In genomic region chr11:18821384-18821783, GRCm38 (mm10) we compare ENCODE assay signal across 10 mouse cellular contexts.
A peak's percentile ranks its signal among the peaks of the same experiment; 100 is the strongest.
DNase-seq lines count a peak whose midpoint lies in the region; ATAC-seq lines count a peak whose summit lies in the region.
"Had no signal": no experiment of that assay in that cellular context is flagged by ENCODE, and none has a peak within 500 bp of the region (broad histone marks: within the 10 kb centered on the region; RNA-seq: fewer than 3 reads in every experiment).

No protein-coding gene starts in this region.

- H3K36me3 ChIP-seq in midbrain, embryonic 10.5 days: no peaks in the 10 kb centered on the region
- H3K36me3 ChIP-seq: limb, embryonic 12.5 days; neural tube, embryonic 13.5 days had no signal

- no peak for DNase-seq in cerebellum, postnatal 14 days
- DNase-seq in urinary bladder, adult 18-20 months (ENCODE audit: low spot score in 2 of 2): peak; percentile 8 to 17
- DNase-seq in urinary bladder, postnatal 10 days (ENCODE audit: low spot score): no peak
- peak; percentile 2 to 41 for DNase-seq in kidney, adult 8-10 months
- DNase-seq in urinary bladder, postnatal 25 days (ENCODE audit: low spot score): peak; percentile 14
- no peak for DNase-seq in testis, postnatal 10 days (ENCODE audit: low spot score)
- no peak for DNase-seq in midbrain, embryonic 10.5 days (ENCODE audit: low spot score)

- no peak overlapping the region for H3K4me3 ChIP-seq in midbrain, embryonic 10.5 days
- H3K4me3 ChIP-seq: limb, embryonic 12.5 days; neural tube, embryonic 13.5 days had no signal

- WGBS in midbrain, embryonic 10.5 days: 38% methylated on average over 1 of the region's 1 CpGs

- no peak overlapping the region for H3K27ac ChIP-seq in midbrain, embryonic 10.5 days (replicated peaks)
- H3K27ac ChIP-seq: limb, embryonic 12.5 days; neural tube, embryonic 13.5 days had no signal

- no peaks in the 10 kb centered on the region for H3K27me3 ChIP-seq in midbrain, embryonic 10.5 days (ENCODE audit: low read depth, poor library complexity, severe bottlenecking)
- H3K27me3 ChIP-seq: limb, embryonic 12.5 days; neural tube, embryonic 13.5 days had no signal

- no peaks in the 10 kb centered on the region for H3K9me3 ChIP-seq in midbrain, embryonic 10.5 days (replicated peaks)
- H3K9me3 ChIP-seq: limb, embryonic 12.5 days; neural tube, embryonic 13.5 days had no signal

- peak; percentile 56; the same call in 1 of the 2 replicates for ATAC-seq in cerebellum, adult (ENCODE audit: insufficient number of reproducible peaks, low FRiP score, low TSS enrichment)

- no peaks in the 10 kb centered on the region for H3K4me1 ChIP-seq in midbrain, embryonic 10.5 days
- H3K4me1 ChIP-seq: limb, embryonic 12.5 days; neural tube, embryonic 13.5 days had no signal

Comparison
In these comparisons a context has a peak if more than half of its experiments do, and no peak if none do; other contexts are left out.
1. DNase-seq: peak in urinary bladder, adult 18-20 months (2 of 2), kidney, adult 8-10 months (2 of 2) and urinary bladder, postnatal 25 days (single experiment); none in cerebellum, postnatal 14 days (0 of 2), urinary bladder, postnatal 10 days (single experiment), testis, postnatal 10 days (single experiment) and midbrain, embryonic 10.5 days (single experiment).